Mouse (Mus musculus): Measurements from ENCODE around the gene Myo16. TPM values are rescaled to one million over a fixed set of nuclear protein-coding genes. Genes with fewer than 3 reads are reported as not detected.

The Myo16 gene
- total RNA-seq, 2 experiments from 2014 or later = 10.7 to 10.8 TPM

DNA sequence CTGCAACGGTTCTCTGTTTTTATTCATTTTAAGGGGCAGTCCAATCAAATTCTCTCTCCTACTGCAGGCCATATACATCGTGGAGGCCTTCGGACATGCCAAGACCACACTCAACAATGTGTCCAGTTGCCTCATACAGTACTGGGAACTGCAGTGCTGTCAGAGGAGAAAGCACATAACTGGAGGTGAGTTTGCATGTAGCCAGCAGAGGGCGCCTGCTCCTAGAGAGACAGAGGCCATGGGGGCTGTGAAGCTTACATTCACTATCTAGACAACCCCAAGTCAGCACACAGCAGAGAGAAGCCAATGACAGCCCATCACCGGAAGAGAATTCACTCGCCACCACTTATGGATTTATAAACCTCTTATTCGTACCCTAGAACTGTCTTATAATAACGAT lies 251.8 kb downstream of the Myo16 start:
- DNase-seq (ENCODE audit: low spot score in 2 of 2) = peak in 1 of 2 experiments; percentile 30

DNA sequence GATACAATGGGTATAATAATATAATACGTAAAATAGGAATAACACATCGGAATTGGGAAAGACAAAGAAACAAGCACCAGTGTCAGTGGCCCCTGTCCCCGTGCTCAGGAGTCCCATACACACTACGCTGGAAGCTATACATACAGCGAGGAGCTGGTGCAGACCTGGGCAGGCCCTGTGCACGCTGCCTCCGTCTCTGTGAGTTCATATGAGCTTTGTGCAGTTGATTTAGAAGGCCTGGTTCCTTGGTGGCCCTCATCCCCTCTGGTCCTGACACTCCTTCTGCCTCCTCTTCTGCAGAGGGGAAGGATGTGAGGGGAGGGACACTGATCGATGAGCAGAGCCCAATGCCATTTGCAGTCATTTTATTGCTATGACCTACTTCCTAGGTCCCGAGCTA lies 255.3 kb downstream of the Myo16 start:
- no peak for DNase-seq (ENCODE audit: low spot score in 2 of 2)

- DNase-seq (ENCODE audit: low spot score in 2 of 2) = no peak
These were observed 257.8 kb downstream of the Myo16 start for GRCm38 (mm10) chr8:10411511-10411910.

DNA sequence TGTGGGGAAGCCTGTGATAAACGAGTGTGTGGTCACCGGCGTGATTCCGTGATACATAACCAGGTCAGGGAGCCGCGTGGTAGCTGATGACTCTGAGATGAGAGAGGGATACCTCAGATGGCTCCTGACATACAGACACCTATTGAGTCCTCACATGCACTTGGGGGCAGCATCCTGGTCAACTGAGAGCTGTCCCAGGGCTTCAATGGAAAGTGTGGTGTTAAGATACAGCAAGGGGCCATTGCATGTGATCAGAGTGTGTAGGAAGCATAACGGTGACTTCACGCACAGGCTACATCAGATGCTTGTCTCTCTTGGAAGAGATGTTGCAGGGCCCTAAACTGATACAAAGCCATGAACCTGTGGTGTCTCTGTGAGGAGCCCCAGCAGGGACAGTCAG lies 260.2 kb downstream of the Myo16 start:
- DNase-seq (ENCODE audit: low spot score in 2 of 2) = no peak

DNA sequence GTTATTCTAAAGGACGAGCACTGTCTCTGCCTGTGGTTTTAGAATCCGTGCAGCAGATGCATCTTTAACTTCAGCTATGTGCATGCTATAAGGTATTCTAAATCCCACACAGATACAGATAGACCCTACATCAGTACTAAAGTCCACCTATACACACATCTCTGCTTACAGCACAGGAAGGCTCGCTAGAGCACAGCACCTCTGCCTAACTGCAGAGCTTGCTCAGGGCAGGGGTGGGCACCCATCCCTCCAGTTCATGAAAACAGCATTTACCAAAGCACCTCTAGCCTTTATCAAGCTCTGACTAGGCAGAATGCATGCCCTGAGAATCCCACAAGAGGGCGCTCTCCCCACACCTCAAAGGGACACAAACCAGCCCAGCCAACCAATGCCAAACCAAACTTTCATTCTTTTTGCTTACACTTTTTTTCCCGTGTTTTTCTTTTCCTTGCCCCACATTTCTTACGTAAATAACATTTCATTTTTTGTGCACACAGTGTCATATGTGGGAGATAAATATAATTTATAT lies 261.0 kb downstream of the Myo16 start:
- peak; percentile 53 to 67 for DNase-seq (ENCODE audit: low spot score in 2 of 2)

GRCm38 (mm10) chr8:10415288-10415687 lies 261.6 kb downstream of the Myo16 start:
- DNase-seq (ENCODE audit: low spot score in 2 of 2) = no peak

DNA sequence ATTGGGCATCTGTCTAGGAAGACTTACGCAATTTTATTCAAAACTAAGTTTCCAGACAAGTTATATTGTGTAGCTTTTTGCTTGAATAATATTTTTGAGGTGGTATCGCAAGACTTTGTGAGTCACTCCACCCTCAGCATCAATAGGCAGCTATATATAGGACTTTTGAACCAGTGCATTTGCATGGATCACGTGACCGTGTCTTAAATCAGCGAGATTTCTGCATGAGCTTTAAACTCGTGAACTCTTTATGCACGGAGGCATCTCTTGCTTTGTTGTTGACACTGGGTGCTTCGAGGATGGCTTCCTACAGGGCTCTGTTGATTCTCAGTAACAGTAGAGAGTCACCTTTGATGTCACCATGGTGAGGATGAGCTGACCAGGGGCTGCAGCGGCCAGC lies 262.2 kb downstream of the Myo16 start:
- DNase-seq (ENCODE audit: low spot score in 2 of 2) = no peak

- DNase-seq (ENCODE audit: low spot score in 2 of 2) = no peak
These were observed 263.1 kb downstream of the Myo16 start for GRCm38 (mm10) chr8:10416806-10417205.

GRCm38 (mm10) chr8:10417281-10417680 lies 263.6 kb downstream of the Myo16 start:
- no peak for DNase-seq (ENCODE audit: low spot score in 2 of 2)

DNA sequence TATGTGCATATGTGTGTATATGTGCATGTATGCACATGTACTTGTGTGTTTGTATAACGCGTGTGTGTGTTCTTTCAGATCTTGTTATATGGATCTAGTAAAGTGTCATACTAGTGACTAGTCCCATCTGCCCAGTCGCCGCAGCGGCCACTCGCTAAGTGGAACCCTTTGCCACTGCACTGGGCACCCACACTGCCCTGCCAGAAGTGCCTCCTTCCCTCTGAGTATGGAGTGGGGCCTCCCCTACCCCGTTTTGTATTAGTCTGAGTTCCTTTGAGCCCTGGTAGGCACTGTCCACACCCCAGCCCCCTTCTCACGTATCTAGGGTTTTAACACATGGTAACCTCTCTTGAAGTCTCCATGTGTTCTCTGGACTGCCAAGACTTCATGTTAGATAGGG lies 264.3 kb downstream of the Myo16 start:
- DNase-seq (ENCODE audit: low spot score in 2 of 2) = no peak

DNA sequence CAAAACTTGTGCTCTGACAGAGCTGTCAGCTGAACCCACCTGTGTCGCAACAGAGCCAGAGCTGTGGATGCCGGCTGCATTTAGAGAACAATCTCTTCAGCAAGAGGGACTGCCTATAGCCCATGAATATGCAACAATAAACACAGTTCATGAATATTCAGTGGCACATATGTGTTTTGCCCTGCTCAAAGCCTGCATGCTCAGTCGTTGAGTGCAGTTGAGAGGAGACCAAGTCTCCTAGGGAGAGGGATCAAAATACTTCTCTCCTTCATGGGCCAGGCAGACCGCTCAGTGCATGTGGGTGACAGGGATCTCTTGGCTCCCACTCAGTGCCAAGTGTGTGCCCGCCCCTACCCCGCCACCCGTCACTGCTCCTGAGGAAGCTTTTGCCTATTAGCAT lies 265.3 kb downstream of the Myo16 start:
- no peak for DNase-seq (ENCODE audit: low spot score in 2 of 2)

DNA sequence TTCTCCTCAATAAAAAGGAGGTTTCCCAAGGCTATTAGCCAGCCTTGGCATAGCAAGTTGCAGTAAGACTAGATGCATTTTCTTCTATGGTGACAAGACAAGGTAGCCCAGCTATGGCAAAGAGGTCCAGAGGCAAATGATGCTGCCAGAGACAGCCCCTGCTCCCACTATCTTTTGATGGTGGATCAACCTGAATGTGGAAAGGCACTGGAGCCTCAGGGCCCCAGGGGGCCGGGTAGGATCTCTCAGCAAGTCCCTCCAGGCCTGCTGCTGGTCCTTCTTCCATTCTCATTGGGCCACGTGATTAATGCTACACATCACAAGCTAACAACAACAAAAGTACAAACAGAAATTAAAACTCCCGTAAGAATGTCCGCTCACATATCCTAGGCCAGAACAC lies 266.0 kb downstream of the Myo16 start:
- DNase-seq (ENCODE audit: low spot score in 2 of 2) = no peak

GRCm38 (mm10) chr8:10420551-10420950 lies 266.8 kb downstream of the Myo16 start:
- DNase-seq (ENCODE audit: low spot score in 2 of 2) = no peak

GRCm38 (mm10) chr8:10421516-10422090 lies 267.9 kb downstream of the Myo16 start:
- DNase-seq (ENCODE audit: low spot score in 2 of 2) = no peak

- DNase-seq (ENCODE audit: low spot score in 2 of 2) = no peak
These were observed 281.8 kb downstream of the Myo16 start for GRCm38 (mm10) chr8:10435492-10435891.

DNA sequence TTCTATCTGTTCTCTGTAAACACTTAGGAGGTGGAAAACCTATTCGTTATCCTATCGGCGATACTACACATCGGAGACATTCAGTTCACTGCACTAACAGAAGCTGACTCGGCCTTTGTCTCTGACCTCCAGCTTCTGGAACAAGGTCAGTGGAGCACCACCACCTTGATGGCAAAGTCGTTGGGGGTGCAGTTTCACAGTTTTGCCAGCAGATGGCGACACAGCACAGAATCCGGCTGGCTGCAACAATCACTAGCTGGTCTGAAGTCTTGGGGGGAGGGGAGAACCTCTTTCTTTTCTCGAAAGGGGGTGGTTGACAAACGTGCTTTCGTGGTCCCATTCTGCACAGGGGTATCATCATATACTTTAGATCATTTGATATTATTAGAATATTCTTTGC lies 285.1 kb downstream of the Myo16 start:
- peak; percentile 37 to 50 for DNase-seq (ENCODE audit: low spot score in 2 of 2)

DNA sequence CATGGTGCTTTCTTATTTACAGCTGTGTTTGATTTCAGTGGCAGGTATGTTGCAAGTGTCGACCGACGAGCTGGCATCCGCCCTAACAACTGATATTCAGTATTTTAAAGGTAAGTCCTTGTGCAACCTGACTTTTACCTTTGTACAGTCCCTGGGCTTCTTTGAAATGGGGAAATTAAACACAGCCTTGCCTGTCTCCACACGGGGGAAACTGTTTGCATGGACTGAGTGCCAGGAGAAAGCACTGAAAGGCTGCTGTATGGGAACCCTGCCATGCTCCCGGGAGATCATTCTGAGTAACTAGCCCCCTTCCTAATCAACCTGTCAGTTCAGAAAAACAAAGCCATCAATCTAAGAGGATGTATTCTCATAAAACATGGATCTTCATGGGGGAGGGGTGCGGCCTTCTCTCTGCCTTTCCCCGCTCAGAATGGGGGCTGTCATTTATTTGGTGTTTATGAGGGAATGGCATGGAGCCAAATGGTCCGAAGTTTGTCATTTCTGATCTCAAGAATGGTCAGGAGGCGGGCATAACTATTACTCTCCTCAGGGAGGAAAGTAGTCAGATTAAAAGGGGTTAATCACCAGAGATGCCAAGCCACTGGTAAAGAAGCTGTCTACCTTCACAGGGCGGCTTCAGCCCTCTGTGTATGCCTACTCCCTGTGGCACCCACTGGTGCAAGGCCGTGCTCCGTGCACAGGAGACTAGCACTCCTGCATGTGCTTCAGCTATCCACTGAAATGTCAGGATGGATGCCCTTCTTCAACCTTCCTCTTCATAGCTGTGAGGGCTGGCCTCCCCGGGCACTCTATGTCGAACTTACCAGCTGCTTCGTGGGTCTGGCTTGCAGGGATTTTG lies 286.1 kb downstream of the Myo16 start:
- DNase-seq (ENCODE audit: low spot score in 2 of 2) = no peak

DNA sequence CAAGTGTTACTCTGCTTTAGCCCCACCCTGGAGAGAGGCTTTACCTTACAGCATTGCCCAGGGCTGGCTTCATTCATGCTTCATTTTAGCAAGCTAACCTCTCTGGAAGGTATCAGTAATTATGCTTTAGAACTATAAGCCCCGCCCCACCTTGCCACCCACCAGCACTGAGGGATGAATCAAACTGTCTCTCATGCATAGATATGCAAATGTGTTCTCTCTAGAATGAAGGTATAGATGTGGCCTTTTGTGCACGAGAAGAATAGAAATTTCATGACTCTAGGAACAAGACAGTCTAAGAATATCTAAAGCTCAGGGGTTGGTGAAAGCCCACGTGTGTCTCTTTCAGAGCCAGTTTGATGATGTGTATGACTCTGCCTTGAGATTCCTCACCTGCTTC lies 288.9 kb downstream of the Myo16 start:
- no peak for DNase-seq (ENCODE audit: low spot score in 2 of 2)

DNA sequence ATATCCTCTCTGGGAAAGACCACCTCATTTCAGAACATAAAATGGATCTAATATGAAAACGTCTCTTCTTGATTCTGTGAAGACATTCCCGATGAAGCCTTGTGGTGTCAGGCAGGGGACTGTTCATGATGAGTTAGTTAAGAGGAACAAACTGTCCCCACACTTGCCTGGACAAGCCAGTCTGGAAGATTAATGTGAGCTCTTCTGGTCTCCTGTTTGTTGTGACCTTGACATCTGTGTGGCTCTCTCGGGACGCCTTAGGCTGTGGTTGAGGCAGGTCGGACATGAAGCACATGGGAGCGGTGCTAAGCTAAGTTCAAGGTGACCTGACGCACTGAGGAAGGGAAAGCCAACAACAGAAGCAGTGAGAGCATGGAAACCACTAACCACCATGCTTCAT lies 291.3 kb downstream of the Myo16 start:
- DNase-seq (ENCODE audit: low spot score in 2 of 2) = no peak

- DNase-seq (ENCODE audit: low spot score in 2 of 2) = peak in 1 of 2 experiments; percentile 27
These were observed 294.8 kb downstream of the Myo16 start for GRCm38 (mm10) chr8:10448545-10448944.

DNA sequence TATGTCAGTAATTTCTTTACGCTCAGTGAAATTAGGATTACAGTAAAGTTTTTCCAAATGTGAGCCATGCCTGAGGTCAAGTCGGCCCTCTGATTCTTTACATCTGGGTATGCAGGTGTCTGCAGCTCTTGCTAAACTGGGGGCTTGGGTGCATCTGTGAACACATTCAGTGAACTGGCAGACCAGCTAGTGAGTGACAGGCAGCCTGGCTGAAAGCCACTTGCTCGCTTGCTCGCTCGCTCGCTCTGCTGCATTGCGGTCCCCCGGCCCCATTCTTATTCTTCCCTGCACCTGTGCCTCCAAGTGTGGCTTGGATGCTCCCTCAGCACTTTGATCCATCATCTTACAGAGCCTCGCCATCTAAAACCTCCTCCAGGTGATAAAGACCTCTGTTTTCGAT lies 299.3 kb downstream of the Myo16 start:
- no peak for DNase-seq (ENCODE audit: low spot score in 2 of 2)

- DNase-seq (ENCODE audit: low spot score in 2 of 2) = no peak
These were observed 304.5 kb downstream of the Myo16 start for GRCm38 (mm10) chr8:10458151-10458649.

All from gastrocnemius, postnatal 4 days (tissue).